Mouse (Mus musculus): Measurements from ENCODE around the gene Zfp422.

The Zfp422 gene

GRCm38 (mm10) chr6:116628539-116629171, at the start of gene Zfp422:
Gene Zfp422, minus strand, starts transcription at chr6:116628999.
- peak; percentile 53 to 56 for DNase-seq (ENCODE audit: low spot score in 2 of 2)

GRCm38 (mm10) chr6:116677321-116677720, 48.5 kb upstream of the Zfp422 start:
- no peak for DNase-seq (ENCODE audit: low spot score in 2 of 2)

- no peak for DNase-seq (ENCODE audit: low spot score in 2 of 2)
Measured at GRCm38 (mm10) chr6:116676355-116676913, 47.6 kb upstream of the Zfp422 start.

- no peak for DNase-seq (ENCODE audit: low spot score in 2 of 2)
Measured at GRCm38 (mm10) chr6:116674283-116674886, 45.6 kb upstream of the Zfp422 start.

- peak; percentile 86 for DNase-seq (ENCODE audit: low spot score in 2 of 2)
Measured at GRCm38 (mm10) chr6:116673471-116674282, 44.9 kb upstream of the Zfp422 start, which contains the start of gene Rassf4. Gene Rassf4, minus strand, starts transcription at chr6:116673952.

- DNase-seq (ENCODE audit: low spot score in 2 of 2): no peak
Measured at GRCm38 (mm10) chr6:116672349-116672748, 43.5 kb upstream of the Zfp422 start.

GRCm38 (mm10) chr6:116671768-116672167, 43.0 kb upstream of the Zfp422 start:
- no peak for DNase-seq (ENCODE audit: low spot score in 2 of 2)

- DNase-seq (ENCODE audit: low spot score in 2 of 2): no peak
Measured at GRCm38 (mm10) chr6:116671031-116671430, 42.2 kb upstream of the Zfp422 start.

- DNase-seq (ENCODE audit: low spot score in 2 of 2): no peak
Measured at GRCm38 (mm10) chr6:116670144-116670543, 41.3 kb upstream of the Zfp422 start.

- no peak for DNase-seq (ENCODE audit: low spot score in 2 of 2)
Measured at GRCm38 (mm10) chr6:116668682-116669470, 40.1 kb upstream of the Zfp422 start.

GRCm38 (mm10) chr6:116667382-116667781, 38.6 kb upstream of the Zfp422 start:
- DNase-seq (ENCODE audit: low spot score in 2 of 2): no peak

GRCm38 (mm10) chr6:116666892-116667291, 38.1 kb upstream of the Zfp422 start:
- no peak for DNase-seq (ENCODE audit: low spot score in 2 of 2)

GRCm38 (mm10) chr6:116666085-116666750, 37.4 kb upstream of the Zfp422 start:
- DNase-seq (ENCODE audit: low spot score in 2 of 2): no peak

GRCm38 (mm10) chr6:116664830-116665229, 36.0 kb upstream of the Zfp422 start:
- DNase-seq (ENCODE audit: low spot score in 2 of 2): no peak

- peak in 1 of 2 experiments; percentile 50 for DNase-seq (ENCODE audit: low spot score in 2 of 2)
Measured at GRCm38 (mm10) chr6:116664031-116664430, 35.2 kb upstream of the Zfp422 start.

GRCm38 (mm10) chr6:116663364-116663763, 34.6 kb upstream of the Zfp422 start:
- DNase-seq (ENCODE audit: low spot score in 2 of 2): no peak

GRCm38 (mm10) chr6:116653684-116654454, 25.1 kb upstream of the Zfp422 start:
- peak in 1 of 2 experiments; percentile 50 for DNase-seq (ENCODE audit: low spot score in 2 of 2)

GRCm38 (mm10) chr6:116653191-116653590, 24.4 kb upstream of the Zfp422 start:
- no peak for DNase-seq (ENCODE audit: low spot score in 2 of 2)

GRCm38 (mm10) chr6:116651437-116652118, 22.8 kb upstream of the Zfp422 start:
- DNase-seq (ENCODE audit: low spot score in 2 of 2): peak; percentile 64 to 67

All from heart, adult 9 months (tissue).